Mouse (Mus musculus): ENCODE data around the gene Gm9887. TPM values are rescaled to one million over a fixed set of nuclear protein-coding genes. Genes with fewer than 3 reads are reported as not detected.

The Gm9887 gene
- total and polyA plus RNA-seq, 3 experiments: 1.7 to 4.9 TPM; not detected in 1

- TF ChIP-seq ELF1 (IDR thresholded peaks at IDR 0.05; ENCODE audit: low read depth, low read length) (no peak), ZMIZ1 (IDR thresholded peaks at IDR 0.05; ENCODE audit: low read depth, low read length) (no peak), ZNF384 (IDR thresholded peaks at IDR 0.05; ENCODE audit: low read depth, low read length) (peak; percentile 47; the same call in 1 of the 2 replicates), ZC3H11A (IDR thresholded peaks at IDR 0.05; ENCODE audit: low read depth, low read length) (peak; percentile 43), CHD2 (IDR thresholded peaks at IDR 0.05; ENCODE audit: low read length) (no peak), JUND (IDR thresholded peaks at IDR 0.05; ENCODE audit: low read depth, low read length) (no peak), MEF2A (IDR thresholded peaks at IDR 0.05; ENCODE audit: extremely low read depth, insufficient replicate concordance, low read depth, low read length, poor library complexity, severe bottlenecking) (no peak), CTCF (IDR thresholded peaks at IDR 0.05 in 2 of 3, conservative IDR thresholded peaks at IDR 0.05 in 1 of 3; ENCODE audit: control insufficient read depth in 1 of 3, insufficient read depth in 1 of 3, low read depth in 2 of 3, low read length in 3 of 3, poor library complexity in 1 of 3, severe bottlenecking in 1 of 3) (peak; percentile 46 to 74 (median 54); a peak in 5 of 6 replicates), TAL1 (IDR thresholded peaks at IDR 0.05; ENCODE audit: low read length) (no peak), TBP (IDR thresholded peaks at IDR 0.05; ENCODE audit: low read depth, low read length) (no peak), BHLHE40 (IDR thresholded peaks at IDR 0.05; ENCODE audit: borderline replicate concordance, low read depth, low read length) (no peak), SMC3 (IDR thresholded peaks at IDR 0.05; ENCODE audit: low read depth, low read length) (peak; percentile 68), KAT2A (conservative IDR thresholded peaks at IDR 0.05; ENCODE audit: low read depth, low read length) (no peak)
These were observed 38.7 kb downstream of the Gm9887 start (continued) for GRCm38 (mm10) chr12:69333547-69333946.

- H3K79me2 ChIP-seq (ENCODE audit: control insufficient read depth, insufficient read depth, low read length, poor library complexity): no peaks in the 10 kb centered on the region; the same call in 1 of the 2 replicates
- H3K9ac ChIP-seq (ENCODE audit: control insufficient read depth, low read depth, low read length, poor library complexity, severe bottlenecking): no peak overlapping the region
- H3K36me3 ChIP-seq (ENCODE audit: control insufficient read depth in 1 of 2, insufficient read depth in 2 of 2, low read length in 2 of 2): peaks cover 13 to 39% of the 10 kb centered on the region in 2 experiments
- peaks cover 3 to 5% of the 10 kb centered on the region in 2 experiments; a peak in 3 of 4 replicates for H3K4me1 ChIP-seq (ENCODE audit: control insufficient read depth in 1 of 2, insufficient read depth in 2 of 2, low read length in 2 of 2)
- TF ChIP-seq POLR2A (IDR thresholded peaks at IDR 0.05; ENCODE audit: control insufficient read depth in 1 of 2, insufficient read depth in 1 of 2, low read depth in 1 of 2, low read length in 2 of 2, poor library complexity in 1 of 2): no peak
- 0 out of 2 replicates have a peak, but pooled peaks have one; percentile 18 for TF ChIP-seq TAL1 (IDR thresholded peaks at IDR 0.05; ENCODE audit: low read length)
- TF ChIP-seq ZNF384 (IDR thresholded peaks at IDR 0.05; ENCODE audit: low read depth, low read length): peak; percentile 90
- H3K9me3 ChIP-seq (replicated peaks; ENCODE audit: insufficient read depth, low read length): no peaks in the 10 kb centered on the region
- no peak overlapping the region; the same call in 1 of the 2 replicates for H3K27ac ChIP-seq (ENCODE audit: control insufficient read depth, low read depth, low read length)
- no peaks in the 10 kb centered on the region for H3K27me3 ChIP-seq (ENCODE audit: control insufficient read depth in 1 of 2, insufficient read depth in 2 of 2, low read length in 2 of 2)
- H3K4me3 ChIP-seq (ENCODE audit: control insufficient read depth in 1 of 2, insufficient read depth in 1 of 2, low read depth in 2 of 2, low read length in 2 of 2): no peak overlapping the region
- DNase-seq (ENCODE audit: low read depth, low spot score): peak; percentile 64
These were observed 40.1 kb downstream of the Gm9887 start for GRCm38 (mm10) chr12:69332147-69332546.

DNA sequence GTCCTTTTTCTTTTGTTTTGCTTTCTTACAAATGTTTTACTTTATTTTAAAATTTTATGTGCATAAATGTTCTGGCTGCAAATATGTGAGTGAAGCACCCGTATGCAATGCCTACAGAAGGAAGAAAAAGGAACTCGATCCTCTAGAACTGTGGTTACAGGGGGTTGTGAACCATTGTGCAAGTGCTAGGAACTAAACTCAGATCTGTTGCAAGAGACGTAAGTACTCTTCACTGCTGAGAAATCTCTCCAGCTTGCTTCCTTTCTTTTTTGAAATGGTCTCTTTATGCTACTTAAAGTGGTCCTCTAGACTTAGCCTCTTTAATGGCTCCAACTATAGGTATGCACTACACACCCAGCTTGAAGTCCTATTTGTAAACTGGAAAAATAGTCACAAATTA is 41.1 kb downstream of the Gm9887 start:
- no peak for TF ChIP-seq MAZ (IDR thresholded peaks at IDR 0.05; ENCODE audit: low read depth, low read length)
- no peak for TF ChIP-seq JUND (IDR thresholded peaks at IDR 0.05; ENCODE audit: low read depth, low read length)
- H3K9me3 ChIP-seq (replicated peaks; ENCODE audit: insufficient read depth, low read length): no peaks in the 10 kb centered on the region
- peaks cover 13 to 36% of the 10 kb centered on the region in 2 experiments for H3K36me3 ChIP-seq (ENCODE audit: control insufficient read depth in 1 of 2, insufficient read depth in 2 of 2, low read length in 2 of 2)
- H3K4me3 ChIP-seq (ENCODE audit: control insufficient read depth in 1 of 2, insufficient read depth in 1 of 2, low read depth in 2 of 2, low read length in 2 of 2): no peak overlapping the region
- no peaks in the 10 kb centered on the region; the same call in 1 of the 2 replicates for H3K79me2 ChIP-seq (ENCODE audit: control insufficient read depth, insufficient read depth, low read length, poor library complexity)
- H3K27ac ChIP-seq (ENCODE audit: control insufficient read depth, low read depth, low read length): no peak overlapping the region
- no peak for DNase-seq (ENCODE audit: low read depth, low spot score)
- H3K4me1 ChIP-seq (ENCODE audit: control insufficient read depth in 1 of 2, insufficient read depth in 2 of 2, low read length in 2 of 2): peaks cover 3 to 5% of the 10 kb centered on the region in 2 experiments; a peak in 3 of 4 replicates
- no peaks in the 10 kb centered on the region for H3K27me3 ChIP-seq (ENCODE audit: control insufficient read depth in 1 of 2, insufficient read depth in 2 of 2, low read length in 2 of 2)
- H3K9ac ChIP-seq (ENCODE audit: control insufficient read depth, low read depth, low read length, poor library complexity, severe bottlenecking): no peak overlapping the region

Other genes starting within 250 kb of the Gm9887 start
- 4,641 and 5,133 TPM in 2 replicates for gene Rps29, start 213.3 kb downstream of the Gm9887 start, total RNA-seq (2012; rRNA removed)
- 1,000 to 10,000 TPM in 1 of 2 experiments, 100 to 1,000 TPM in 1; 450 to 1,410 TPM for gene Rps29, start 213.3 kb downstream of the Gm9887 start, polyA plus RNA-seq (2012; ENCODE audit: insufficient read depth in 1 of 2, insufficient read length in 2 of 2, low read depth in 1 of 2, low replicate concordance in 2 of 2, missing spikeins in 1 of 2)
- gene Lrr1, start 203.6 kb downstream of the Gm9887 start, total RNA-seq (2012; rRNA removed): 10.2 and 14.1 TPM in 2 replicates
- 10 to 100 TPM in 1 of 2 experiments, not detected in 1; 23.1 TPM for gene Lrr1, start 203.6 kb downstream of the Gm9887 start, polyA plus RNA-seq (2012; ENCODE audit: insufficient read depth in 1 of 2, insufficient read length in 2 of 2, low read depth in 1 of 2, low replicate concordance in 2 of 2, missing spikeins in 1 of 2)
- 1,318 and 1,322 TPM in 2 replicates for gene Rpl36al, start 188.4 kb downstream of the Gm9887 start, total RNA-seq (2012; rRNA removed)
- gene Rpl36al, start 188.4 kb downstream of the Gm9887 start, polyA plus RNA-seq (2012; ENCODE audit: insufficient read depth in 1 of 2, insufficient read length in 2 of 2, low read depth in 1 of 2, low replicate concordance in 2 of 2, missing spikeins in 1 of 2): 100 to 1,000 TPM in 1 of 2 experiments, not detected in 1; 696 TPM
- 43.3 and 65.3 TPM in 2 replicates for gene Mgat2, start 188.3 kb downstream of the Gm9887 start, total RNA-seq (2012; rRNA removed)
- 10 to 100 TPM in 1 of 2 experiments, not detected in 1; 40.9 TPM for gene Mgat2, start 188.3 kb downstream of the Gm9887 start, polyA plus RNA-seq (2012; ENCODE audit: insufficient read depth in 1 of 2, insufficient read length in 2 of 2, low read depth in 1 of 2, low replicate concordance in 2 of 2, missing spikeins in 1 of 2)
- gene Gm49383, start 175.4 kb downstream of the Gm9887 start, total RNA-seq (2012; rRNA removed): 25.2 and 27.5 TPM in 2 replicates
- gene Gm49383, start 175.4 kb downstream of the Gm9887 start, polyA plus RNA-seq (2012; ENCODE audit: insufficient read depth in 1 of 2, insufficient read length in 2 of 2, low read depth in 1 of 2, low replicate concordance in 2 of 2, missing spikeins in 1 of 2): 10 to 100 TPM in 1 of 2 experiments, not detected in 1; 28.8 TPM
- 7.6 and 10.1 TPM in 2 replicates for gene Dnaaf2, start 174.0 kb downstream of the Gm9887 start, total RNA-seq (2012; rRNA removed)
- gene Dnaaf2, start 174.0 kb downstream of the Gm9887 start, polyA plus RNA-seq (2012; ENCODE audit: insufficient read depth in 1 of 2, insufficient read length in 2 of 2, low read depth in 1 of 2, low replicate concordance in 2 of 2, missing spikeins in 1 of 2): 1 to 10 TPM in 1 of 2 experiments, not detected in 1; 5.5 TPM
- 24.1 and 26.2 TPM in 2 replicates for gene Gm49384, start 168.2 kb downstream of the Gm9887 start, total RNA-seq (2012; rRNA removed)
- gene Gm49384, start 168.2 kb downstream of the Gm9887 start, polyA plus RNA-seq (2012; ENCODE audit: insufficient read depth in 1 of 2, insufficient read length in 2 of 2, low read depth in 1 of 2, low replicate concordance in 2 of 2, missing spikeins in 1 of 2): 10 to 100 TPM in 1 of 2 experiments, not detected in 1; 28.5 TPM
- gene Pole2, start 144.3 kb downstream of the Gm9887 start, total RNA-seq (2012; rRNA removed): 14.1 and 14.4 TPM in 2 replicates
- gene Pole2, start 144.3 kb downstream of the Gm9887 start, polyA plus RNA-seq (2012; ENCODE audit: insufficient read depth in 1 of 2, insufficient read length in 2 of 2, low read depth in 1 of 2, low replicate concordance in 2 of 2, missing spikeins in 1 of 2): 10 to 100 TPM; 18.0 to 89.5 TPM
- 0.23 and 0.26 TPM in 2 replicates for gene Klhdc1, start 131.3 kb downstream of the Gm9887 start, total RNA-seq (2012; rRNA removed)
- 1 to 10 TPM in 1 of 2 experiments, not detected in 1; 1.1 TPM for gene Klhdc1, start 131.3 kb downstream of the Gm9887 start, polyA plus RNA-seq (2012; ENCODE audit: insufficient read depth in 1 of 2, insufficient read length in 2 of 2, low read depth in 1 of 2, low replicate concordance in 2 of 2, missing spikeins in 1 of 2)
- gene Klhdc2, start 75.8 kb downstream of the Gm9887 start, total RNA-seq (2012; rRNA removed): 50.2 and 51.7 TPM in 2 replicates
- gene Klhdc2, start 75.8 kb downstream of the Gm9887 start, polyA plus RNA-seq (2012; ENCODE audit: insufficient read depth in 1 of 2, insufficient read length in 2 of 2, low read depth in 1 of 2, low replicate concordance in 2 of 2, missing spikeins in 1 of 2): 100 to 1,000 TPM in 1 of 2 experiments, 10 to 100 TPM in 1; 48.5 to 154 TPM
- 32.1 and 33.4 TPM in 2 replicates for gene Nemf, start 15.3 kb downstream of the Gm9887 start, total RNA-seq (2012; rRNA removed)
- 10 to 100 TPM in 1 of 2 experiments, not detected in 1; 30.2 TPM for gene Nemf, start 15.3 kb downstream of the Gm9887 start, polyA plus RNA-seq (2012; ENCODE audit: insufficient read depth in 1 of 2, insufficient read length in 2 of 2, low read depth in 1 of 2, low replicate concordance in 2 of 2, missing spikeins in 1 of 2)
- 132 and 140 TPM in 2 replicates for gene Arf6, start 308 bp downstream of the Gm9887 start, total RNA-seq (2012; rRNA removed)
- 100 to 1,000 TPM; 181 to 192 TPM for gene Arf6, start 308 bp downstream of the Gm9887 start, polyA plus RNA-seq (2012; ENCODE audit: insufficient read depth in 1 of 2, insufficient read length in 2 of 2, low read depth in 1 of 2, low replicate concordance in 2 of 2, missing spikeins in 1 of 2)
- gene Vcpkmt, start 210.6 kb upstream of the Gm9887 start, total RNA-seq (2012; rRNA removed): 18.8 and 20.8 TPM in 2 replicates
- gene Vcpkmt, start 210.6 kb upstream of the Gm9887 start, polyA plus RNA-seq (2012; ENCODE audit: insufficient read depth in 1 of 2, insufficient read length in 2 of 2, low read depth in 1 of 2, low replicate concordance in 2 of 2, missing spikeins in 1 of 2): 10 to 100 TPM in 1 of 2 experiments, not detected in 1; 43.1 TPM

Data from MEL (cell line).